Mouse (Mus musculus) liver, embryonic 14.5 days (tissue): ENCODE data around the gene Tsen15. TPM values are rescaled to one million over a fixed set of nuclear protein-coding genes. Genes with fewer than 3 reads are reported as not detected.

Source experiments
- ATAC-seq: fragments of 200-750 bp; cut with Nextera tagmentation; 2 replicates; pipeline ENCODE4 v1.8.0; 2017; ENCODE audit warnings: moderate number of reproducible peaks, mild to moderate bottlenecking, moderate library complexity; ENCODE audit not compliant: insufficient read depth
- DNase-seq, 3 experiments: peaks; one replicate each; pipeline ENCODE4 v3.0.0-alpha.2; 2012 to 2013; ENCODE audit warnings: low read depth in 3 of 3, low spot score in 3 of 3
- H3K27ac ChIP-seq: fragments of 300-500 bp; sonication (generic); 2 replicates; pipeline ENCODE4 v1.5.1; 2014; ENCODE audit warnings: moderate library complexity, mild to moderate bottlenecking, control low read depth, inconsistent platforms
- H3K27me3 ChIP-seq: fragments of 300-500 bp; sonication (generic); 2 replicates; pipeline ENCODE4 v1.6.1; 2014; ENCODE audit warnings: mild to moderate bottlenecking, low read length, moderate library complexity; ENCODE audit not compliant: control insufficient read depth, insufficient read depth
- H3K36me3 ChIP-seq: fragments of 300-500 bp; sonication (generic); replicated peaks from 2 replicates; pipeline ENCODE4 v1.6.1; 2014; ENCODE audit warnings: low read depth; ENCODE audit not compliant: control insufficient read depth, insufficient read depth
- H3K4me1 ChIP-seq, 2 experiments: fragments of 200-500 bp in 1 of 2; fragments of 300-500 bp in 1 of 2; sonication (generic) in 1 of 2; replicated peaks; 2 replicates each; pipeline ENCODE4 v1.6.1; 2012 to 2014; ENCODE audit warnings: antibody characterized with exemption in 1 of 2, inconsistent platforms in 1 of 2, low read length in 1 of 2; ENCODE audit not compliant: control insufficient read depth in 2 of 2, insufficient read depth in 2 of 2
- H3K4me2 ChIP-seq: fragments of 300-500 bp; sonication (generic); 2 replicates; pipeline ENCODE4 v1.6.1; 2014; ENCODE audit warnings: low read depth, mild to moderate bottlenecking, control low read depth, moderate library complexity
- H3K4me3 ChIP-seq, 2 experiments: fragments of 200-500 bp in 1 of 2; fragments of 300-500 bp in 1 of 2; sonication (generic) in 1 of 2; 2 replicates each; pipeline ENCODE4 v1.5.1; 2012 to 2014; ENCODE audit warnings: low read depth in 2 of 2, low read length in 2 of 2, mild to moderate bottlenecking in 2 of 2, control low read depth in 1 of 2, inconsistent platforms in 1 of 2, moderate library complexity in 1 of 2; ENCODE audit not compliant: insufficient read depth in 1 of 2
- H3K9ac ChIP-seq: fragments of 300-500 bp; sonication (generic); replicated peaks from 2 replicates; pipeline ENCODE4 v1.6.1; 2014; ENCODE audit warnings: mild to moderate bottlenecking, control low read depth, moderate library complexity
- H3K9me3 ChIP-seq: fragments of 300-500 bp; sonication (generic); 2 replicates; pipeline ENCODE4 v1.6.1; 2016; ENCODE audit warnings: low read length, mixed read lengths; ENCODE audit not compliant: control insufficient read depth
- CTCF ChIP-seq: IDR thresholded peaks from 2 replicates; pipeline ENCODE4 v1.5.1; 2016; ENCODE audit warnings: antibody characterized with exemption, low read depth, control low read depth
- EP300 ChIP-seq: IDR thresholded peaks from 2 replicates; pipeline ENCODE4 v1.6.1; 2016; ENCODE audit warnings: antibody characterized with exemption, low read depth
- WGBS: fragments of 180-500 bp; shearing (Covaris S2); extraction: QIAGEN DNeasy Blood & Tissue Kit; methylation state at CpG from one replicate; pipeline ENCODE4 v1.1.7; 2014; ENCODE audit not compliant: insufficient replicate concordance; 5-methylcytosine and 5-hydroxymethylcytosine counted together
- polyA plus RNA-seq, 2 experiments: library from polyadenylated mRNA; depleted of rRNA in 1 of 2; stranded (reverse) in 1 of 2; unstranded in 1 of 2; fragments of >200 nt; fragmentation: Nextera tagmentation in 1 of 2; extraction: Ambion mirVana in 1 of 2; gene quantifications; 2 replicates each; pipeline versions ENCODE4 v1.2.1 to v1.2.3; 2012 to 2014

The Tsen15 gene
- polyA plus RNA-seq, 2 experiments, result 17.5 to 23.7 TPM

DNA sequence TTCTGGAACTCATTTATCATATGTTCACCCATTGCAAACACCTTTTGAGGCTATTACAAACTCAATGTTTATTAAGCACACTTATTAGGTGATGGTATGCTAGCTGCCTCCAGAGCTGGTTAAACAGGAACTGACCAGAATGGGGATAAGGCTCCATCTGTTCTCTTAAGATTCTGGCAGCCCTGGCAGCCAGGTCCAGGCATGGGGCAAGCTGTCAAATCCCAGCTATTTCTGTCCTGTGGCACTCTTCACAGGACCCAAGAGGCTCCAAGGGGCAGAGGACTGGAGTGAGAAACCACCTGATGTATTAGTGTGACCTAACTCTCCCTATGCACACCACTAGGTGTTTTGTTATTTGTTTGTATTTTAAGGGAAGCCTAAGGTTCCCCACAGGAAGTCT lies 38.5 kb downstream of the Tsen15 start:
- no peak overlapping the region for H3K9ac ChIP-seq

DNA sequence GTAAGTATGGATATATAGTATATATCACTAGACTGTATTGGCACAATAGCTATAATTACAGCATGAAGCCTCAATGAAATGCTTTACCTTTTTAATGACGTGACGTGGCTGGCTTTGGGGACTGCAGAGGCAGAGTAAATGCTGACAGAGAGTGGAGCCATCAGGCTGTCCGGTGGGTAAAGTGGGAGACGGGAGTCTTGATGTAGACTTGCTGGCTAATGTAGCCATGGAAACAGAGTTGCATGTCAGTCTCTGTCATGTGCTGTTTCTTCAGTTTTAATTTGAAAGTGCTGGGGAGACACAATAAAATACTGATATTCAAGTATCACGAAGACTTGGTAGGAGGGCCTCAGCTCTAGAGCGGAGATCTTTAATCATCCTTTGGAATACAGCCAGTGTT lies 62.5 kb downstream of the Tsen15 start:
- no peak for TF ChIP-seq CTCF
- Histone ChIP-seq H3K27me3 (no peaks in the 10 kb centered on the region), H3K4me2 (no peak overlapping the region), H3K9ac (no peak overlapping the region), H3K9me3 (no peaks in the 10 kb centered on the region), H3K4me3 (no peak overlapping the region), H3K36me3 (no peaks in the 10 kb centered on the region), H3K4me1 (no peaks in the 10 kb centered on the region), H3K27ac (no peak overlapping the region)
- ATAC-seq (no peak), DNase-seq (no peak)
- WGBS, result 70% methylated on average over 6 of the region's 6 CpGs

More for the DNA sequence above, 38.5 kb downstream of the Tsen15 start:
- H3K4me3 ChIP-seq, result no peak overlapping the region
- ATAC-seq (no peak), DNase-seq (no peak)
- no peaks in the 10 kb centered on the region for H3K9me3 ChIP-seq
- TF ChIP-seq EP300, result no peak
- TF ChIP-seq CTCF, result no peak
- no peaks in the 10 kb centered on the region for H3K36me3 ChIP-seq
- H3K27ac ChIP-seq, result no peak overlapping the region
- H3K4me1 ChIP-seq, result no peaks in the 10 kb centered on the region
- no peaks in the 10 kb centered on the region for H3K27me3 ChIP-seq
- H3K4me2 ChIP-seq, result no peak overlapping the region

Other genes with a start within 250 kb of the Tsen15 start
- 0.21 and 0.24 TPM in 2 replicates for gene Colgalt2, start 13.1 kb upstream of the Tsen15 start, polyA plus RNA-seq (2012; rRNA removed)
- gene Colgalt2, start 13.1 kb upstream of the Tsen15 start, polyA plus RNA-seq (2014; fragmentation: Nextera tagmentation; extraction: Ambion mirVana), result 0.09 and 0.30 TPM in 2 replicates